Mouse (Mus musculus): ENCODE data around the gene Rnls. TPM values are rescaled to one million over a fixed set of nuclear protein-coding genes. Genes with fewer than 3 reads are reported as not detected.
A peak's percentile ranks its signal among the peaks of the same experiment; 100 is the strongest.
"Not testable (repeated sequence)": the region's sequence is repeated elsewhere in the genome, so short reads cannot be mapped to it uniquely, and the experiment has no call there.

The Rnls gene
- polyA plus RNA-seq (2012; rRNA removed) = 0.71 and 1.8 TPM in 2 replicates

- WGBS = under 1% methylated on average over 48 of the region's 48 CpGs
Observed at GRCm38 (mm10) chr19:33391651-33392382, at the start of gene Rnls. TSS of gene Rnls (minus strand) at chr19:33392295.

GRCm38 (mm10) chr19:33429457-33429856, 37.4 kb upstream of the Rnls start:
- DNase-seq (ENCODE audit: low read depth, low spot score) = no peak
- 22% methylated on average over 2 of the region's 2 CpGs for WGBS

More at GRCm38 (mm10) chr19:33391651-33392382, at the start of gene Rnls:
- DNase-seq (ENCODE audit: low read depth, low spot score) = peak; percentile 53

- 79% methylated on average over 9 of the region's 9 CpGs for WGBS
Observed at GRCm38 (mm10) chr19:33419368-33419767, 27.3 kb upstream of the Rnls start.

DNA sequence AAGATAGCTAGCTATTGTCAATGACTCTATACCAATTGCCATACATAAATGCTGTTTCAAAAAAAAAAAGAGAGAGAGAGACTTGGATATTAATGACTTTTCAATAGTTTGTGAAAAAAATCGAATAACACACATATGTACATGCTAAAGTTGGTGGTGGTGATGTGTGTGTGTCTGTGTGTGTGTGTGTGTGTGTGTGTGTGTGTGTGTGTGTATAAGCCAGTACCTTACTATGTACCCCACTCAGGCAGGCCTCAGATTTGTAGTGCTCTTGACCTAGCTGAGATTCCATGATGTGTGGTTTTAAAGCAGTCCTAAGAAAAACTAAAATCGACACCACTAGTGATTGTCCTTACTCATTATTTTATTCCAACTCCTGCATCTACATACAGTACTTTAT, 11.3 kb downstream of the Rnls start:
- DNase-seq (ENCODE audit: low read depth, low spot score) = no peak
- WGBS = 89% methylated on average over 2 of the region's 2 CpGs

More at GRCm38 (mm10) chr19:33419368-33419767, 27.3 kb upstream of the Rnls start:
- not testable (repeated sequence) for DNase-seq (ENCODE audit: low read depth, low spot score)

- 4% methylated on average over 3 of the region's 3 CpGs for WGBS
- peak; percentile 22 for DNase-seq (ENCODE audit: low read depth, low spot score)
Observed at GRCm38 (mm10) chr19:33380386-33380785, 11.7 kb downstream of the Rnls start.

DNA sequence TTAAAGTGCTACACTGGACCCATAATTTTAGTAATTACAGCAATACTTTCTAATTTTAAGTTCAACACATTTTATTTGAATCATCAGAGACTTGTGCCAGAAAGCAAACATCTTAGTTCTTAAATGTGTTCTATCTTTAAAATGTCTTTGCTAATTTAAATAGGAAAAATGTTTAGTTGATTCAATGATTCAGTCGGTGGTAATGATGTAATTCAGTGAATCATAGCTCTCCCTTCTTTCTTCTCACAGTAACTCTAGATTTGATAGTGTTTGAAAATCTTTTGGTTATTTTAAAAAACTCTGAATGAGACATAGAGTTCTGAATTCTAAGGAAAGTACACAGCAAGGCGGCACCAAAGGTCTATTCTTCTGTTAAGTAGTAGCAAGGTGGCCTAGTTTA, 23.3 kb downstream of the Rnls start:
- 61% methylated on average over 2 of the region's 2 CpGs for WGBS
- DNase-seq (ENCODE audit: low read depth, low spot score) = no peak

DNA sequence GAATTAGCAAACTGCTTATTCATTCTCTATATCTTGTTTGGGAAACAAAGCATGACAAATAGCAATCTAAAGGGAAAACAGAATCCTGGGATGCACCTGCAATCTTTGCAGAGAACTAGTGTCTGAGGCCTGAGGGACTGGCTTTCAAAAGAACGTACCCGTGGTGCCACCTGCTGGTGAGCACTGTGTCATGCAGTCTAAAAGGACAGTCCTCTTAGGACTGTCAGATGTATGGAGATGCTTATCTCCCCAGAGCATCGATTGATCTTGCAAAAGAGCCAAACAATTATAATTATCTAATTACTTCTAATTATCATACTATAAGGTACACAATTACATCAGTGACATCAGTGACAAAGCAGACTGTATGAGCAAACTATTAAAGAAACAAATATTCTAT, 25.4 kb downstream of the Rnls start:
- peak; percentile 36 for DNase-seq (ENCODE audit: low read depth, low spot score)
- 0% methylated on average over 3 of the region's 3 CpGs for WGBS

DNA sequence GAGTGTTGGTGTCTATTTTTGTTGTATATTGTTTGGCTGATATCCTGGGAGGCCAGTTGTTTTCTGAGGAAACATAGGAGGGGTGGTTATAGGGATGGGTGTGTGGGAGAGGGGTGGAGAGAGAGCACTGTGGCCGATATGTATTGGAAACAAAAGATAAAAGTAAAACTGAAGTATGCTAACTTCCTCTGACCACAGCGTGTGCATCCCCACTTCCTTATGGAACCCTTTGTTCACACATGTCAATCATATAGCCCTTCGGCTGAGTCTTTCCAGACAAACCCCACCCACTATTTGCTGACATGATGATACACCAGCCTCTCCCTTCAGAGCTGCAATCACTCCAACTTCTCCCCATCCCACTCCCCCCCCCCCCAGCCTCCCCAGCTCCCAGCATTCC, 35.1 kb downstream of the Rnls start:
- WGBS = 27% methylated on average over 3 of the region's 3 CpGs

GRCm38 (mm10) chr19:33340119-33340518, 52.0 kb downstream of the Rnls start:
- 92% methylated on average over 1 of the region's 1 CpGs for WGBS
- DNase-seq (ENCODE audit: low read depth, low spot score) = no peak

More for the DNA sequence above, 35.1 kb downstream of the Rnls start:
- no peak for DNase-seq (ENCODE audit: low read depth, low spot score)

GRCm38 (mm10) chr19:33326706-33327641, 65.1 kb downstream of the Rnls start:
- DNase-seq (ENCODE audit: low read depth, low spot score) = no peak
- 40% methylated on average over 4 of the region's 4 CpGs for WGBS

- DNase-seq (ENCODE audit: low read depth, low spot score) = no peak
- WGBS = 50% methylated on average over 1 of the region's 1 CpGs
Observed at GRCm38 (mm10) chr19:33318785-33319184, 73.3 kb downstream of the Rnls start.

DNA sequence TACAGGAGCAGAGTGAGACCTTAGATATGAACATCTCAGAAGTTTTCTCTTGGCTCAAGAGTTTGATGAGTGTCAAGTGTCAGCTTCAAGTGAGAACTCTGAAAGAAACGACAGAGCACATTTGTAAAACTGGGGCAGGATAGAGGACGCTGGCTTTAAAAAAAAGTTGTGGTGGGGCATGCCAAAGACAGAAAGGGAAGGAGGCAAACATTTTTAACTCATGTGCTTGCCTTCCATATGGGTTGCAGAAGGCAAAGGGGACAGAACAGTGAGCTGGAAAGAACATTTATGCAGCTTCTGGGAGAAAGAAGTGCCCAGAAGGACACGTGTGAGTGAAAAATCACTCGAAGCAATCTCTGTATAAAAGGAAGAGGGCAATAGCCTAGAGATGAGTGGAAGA, 75.0 kb downstream of the Rnls start:
- 65% methylated on average over 4 of the region's 4 CpGs for WGBS
- no peak for DNase-seq (ENCODE audit: low read depth, low spot score)

DNA sequence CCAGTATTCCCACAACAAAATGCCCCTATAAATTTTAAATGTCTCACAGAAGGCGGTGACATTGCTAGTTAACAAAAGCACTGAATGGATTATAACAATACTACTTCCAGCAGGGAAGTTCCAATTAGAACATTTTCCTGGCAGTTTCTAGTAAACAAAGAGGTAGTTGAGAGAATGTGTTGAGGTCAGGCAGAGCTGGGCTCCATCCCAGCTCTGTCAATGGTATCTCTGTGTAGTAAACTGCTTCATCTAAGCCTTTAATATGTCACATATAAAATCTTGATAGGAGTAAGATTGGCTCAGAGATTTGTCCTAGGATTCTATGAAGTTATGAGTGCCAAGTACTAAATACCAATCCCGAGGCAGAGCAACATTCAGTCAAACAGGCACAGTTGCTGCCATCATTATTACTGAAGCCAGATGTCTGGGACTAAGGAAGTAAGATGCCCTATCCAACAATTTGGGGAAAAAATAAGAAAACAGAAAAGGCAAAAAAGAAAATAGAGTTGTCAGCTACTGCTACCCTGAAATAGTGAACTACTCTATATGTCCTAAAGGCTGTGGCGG, 92.3 kb downstream of the Rnls start:
- WGBS = 41% methylated on average over 3 of the region's 3 CpGs

DNA sequence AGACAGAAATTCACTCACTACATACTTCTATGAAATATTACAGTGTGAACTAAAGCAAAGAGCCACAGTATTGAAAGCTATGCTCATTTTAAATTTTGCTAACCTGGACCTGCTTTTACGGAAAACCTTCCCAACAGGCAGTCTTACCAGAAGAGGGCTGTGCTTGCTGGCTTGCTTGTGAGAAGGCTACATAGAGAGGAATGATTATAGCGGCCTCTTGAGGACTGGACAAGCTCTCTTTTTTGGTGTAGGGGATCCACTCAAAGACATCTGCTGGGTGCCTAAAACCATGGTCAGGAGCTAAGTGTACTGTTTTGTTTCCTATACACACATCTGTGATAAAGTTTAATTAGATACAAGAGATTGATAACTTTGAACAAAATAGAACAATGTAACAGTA, 95.8 kb downstream of the Rnls start:
- no peak for DNase-seq (ENCODE audit: low read depth, low spot score)
- WGBS = 67% methylated on average over 2 of the region's 2 CpGs

More for the DNA sequence above, 92.3 kb downstream of the Rnls start:
- DNase-seq (ENCODE audit: low read depth, low spot score) = no peak

GRCm38 (mm10) chr19:33282985-33283384, 109.1 kb downstream of the Rnls start:
- 31% methylated on average over 3 of the region's 3 CpGs for WGBS
- DNase-seq (ENCODE audit: low read depth, low spot score) = no peak

DNA sequence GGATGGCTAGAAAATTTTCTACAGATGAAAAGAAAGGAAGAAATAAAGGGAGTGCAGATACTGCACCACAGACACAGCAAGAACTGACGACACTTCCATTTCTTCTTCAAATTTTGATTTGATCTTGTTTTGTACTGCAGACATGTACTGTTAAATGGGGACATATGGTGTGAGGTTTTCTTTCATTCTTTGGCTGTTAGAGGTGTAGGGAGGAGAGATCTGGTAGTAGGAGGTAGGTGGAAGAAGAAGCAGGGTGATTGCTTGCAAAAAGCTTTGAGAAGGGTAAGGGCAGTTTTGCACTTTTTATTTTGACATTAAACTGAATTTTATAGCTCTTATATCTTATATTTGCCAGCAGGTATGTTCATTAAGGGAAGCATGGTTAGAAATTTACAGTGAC, 115.7 kb downstream of the Rnls start:
- DNase-seq (ENCODE audit: low read depth, low spot score) = no peak
- WGBS = 97% methylated on average over 1 of the region's 1 CpGs

- 50% methylated on average over 1 of the region's 1 CpGs for WGBS
- DNase-seq (ENCODE audit: low read depth, low spot score) = no peak
Observed at GRCm38 (mm10) chr19:33273676-33274075, 118.4 kb downstream of the Rnls start.

- WGBS = 24% methylated on average over 2 of the region's 2 CpGs
- no peak for DNase-seq (ENCODE audit: low read depth, low spot score)
Observed at GRCm38 (mm10) chr19:33271571-33271970, 120.5 kb downstream of the Rnls start.

DNA sequence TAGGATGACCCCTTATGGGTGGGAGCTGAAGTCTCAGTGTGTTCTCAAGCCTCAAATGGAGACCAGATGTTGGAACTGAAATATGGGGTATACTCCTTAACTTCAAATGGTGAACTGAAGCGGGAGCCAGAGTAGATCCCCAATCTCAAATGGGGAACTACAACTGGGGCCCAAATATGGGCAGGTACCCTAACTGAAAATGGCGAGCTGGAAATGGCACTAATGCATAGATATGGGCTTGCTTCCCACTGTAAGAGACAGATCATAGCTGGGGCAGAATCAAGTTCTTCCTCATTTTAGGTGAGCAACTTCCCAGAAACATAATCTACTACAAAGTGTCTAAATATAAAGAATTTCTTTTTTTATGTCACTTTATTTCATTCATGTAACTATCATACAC, 121.9 kb downstream of the Rnls start:
- 85% methylated on average over 2 of the region's 2 CpGs for WGBS
- no peak for DNase-seq (ENCODE audit: low read depth, low spot score)

DNA sequence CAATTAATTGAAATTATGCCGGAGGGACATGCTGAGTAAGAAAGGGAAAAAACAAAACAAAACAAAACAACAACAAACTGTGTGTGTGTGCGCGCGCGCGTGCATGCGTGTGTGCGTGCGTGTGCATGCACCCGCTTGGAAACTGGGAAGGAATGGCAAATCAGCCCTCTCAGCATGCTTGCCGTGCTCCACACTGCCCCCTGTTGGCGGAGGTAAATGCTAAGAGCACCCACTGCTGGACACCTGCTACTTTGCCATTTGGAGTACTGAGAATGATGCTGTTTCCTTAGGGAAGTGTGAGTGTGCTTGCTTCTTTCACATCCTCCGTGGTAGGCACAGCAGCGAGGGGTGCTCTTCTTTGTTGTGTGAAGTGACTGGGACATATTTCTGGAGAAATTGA, 124.1 kb downstream of the Rnls start:
- DNase-seq (ENCODE audit: low read depth, low spot score) = no peak
- 91% methylated on average over 14 of the region's 14 CpGs for WGBS

All from large intestine, adult 2 months (tissue).